Mouse (Mus musculus) liver (tissue): Measurements from ENCODE around the gene Wdr13.
A peak's percentile ranks its signal among the peaks of the same experiment; 100 is the strongest.

Source experiments
- DNase-seq: peaks from one replicate; pipeline ENCODE4 v3.0.0-alpha.2; 2020; ENCODE audit warnings: mixed read lengths

Gene Wdr13

DNA sequence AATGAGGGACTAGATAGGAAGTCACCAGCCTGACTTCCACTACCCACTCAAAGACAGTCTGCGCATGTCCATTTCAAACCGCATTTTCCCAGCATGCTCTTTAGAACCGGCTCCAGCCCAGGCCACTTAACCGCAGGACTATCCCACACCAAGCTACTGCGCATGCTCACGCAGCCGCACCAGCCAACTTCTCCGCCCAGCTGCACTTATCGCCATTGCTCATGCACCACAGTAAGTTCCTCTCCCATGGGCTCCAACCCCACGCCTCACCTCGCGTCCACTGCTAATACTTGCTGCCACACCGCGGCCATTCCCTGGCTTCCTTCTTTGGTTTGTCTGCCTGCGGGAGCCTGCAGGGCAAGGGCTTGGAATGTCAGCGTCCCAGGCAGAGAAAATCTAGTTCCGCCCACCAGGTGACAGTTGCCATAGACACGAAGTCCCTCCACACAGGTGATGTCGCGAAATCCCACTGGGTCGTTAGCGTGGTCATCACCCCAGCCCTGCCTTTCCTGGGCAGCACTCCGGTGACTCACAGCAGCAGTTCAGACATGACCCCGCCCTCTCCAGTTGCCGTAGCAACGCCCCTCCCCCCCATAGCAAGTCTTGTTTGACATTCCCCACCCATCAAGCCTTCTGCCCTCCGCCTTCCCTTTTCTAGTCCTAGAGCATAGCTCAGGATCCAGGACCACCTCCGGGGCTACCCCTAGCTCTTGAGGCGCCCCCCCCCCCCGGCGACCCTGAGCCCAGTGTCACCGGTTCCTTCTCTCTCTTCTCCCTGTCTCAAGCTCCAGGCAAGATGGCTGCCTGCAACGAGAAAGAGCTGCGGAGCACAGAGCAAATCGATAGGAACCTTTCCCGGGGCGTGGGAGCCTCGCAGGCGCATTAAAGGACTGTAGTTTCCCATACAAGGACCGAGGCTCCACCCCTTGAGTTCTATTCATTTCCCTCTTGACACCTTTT, at the start of gene Wdr13:
Gene Wdr13 (minus strand): TSS at position 876 of the 960 bp plus-strand sequence.
- DNase-seq = peak; percentile 93

DNA sequence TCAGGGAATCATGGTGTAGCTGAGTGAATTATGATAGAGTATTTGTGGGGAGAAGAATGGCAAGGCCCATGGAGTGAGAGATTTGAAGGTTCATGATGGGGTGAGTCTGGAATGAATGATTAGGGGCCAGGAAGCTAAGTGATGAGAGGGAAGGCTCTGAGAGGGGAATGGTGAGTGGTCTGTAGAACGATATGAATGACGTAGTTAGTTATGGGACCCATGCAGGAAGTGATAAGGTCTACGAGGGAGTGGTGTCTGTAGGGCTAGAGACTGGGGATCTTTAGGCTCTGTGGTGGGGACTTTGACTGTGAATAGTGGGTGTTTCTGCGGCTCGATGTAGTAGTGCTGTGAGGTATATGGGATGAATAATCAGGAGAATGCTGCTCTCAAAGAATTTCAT, 47.0 kb upstream of the Wdr13 start:
- no peak for DNase-seq

DNA sequence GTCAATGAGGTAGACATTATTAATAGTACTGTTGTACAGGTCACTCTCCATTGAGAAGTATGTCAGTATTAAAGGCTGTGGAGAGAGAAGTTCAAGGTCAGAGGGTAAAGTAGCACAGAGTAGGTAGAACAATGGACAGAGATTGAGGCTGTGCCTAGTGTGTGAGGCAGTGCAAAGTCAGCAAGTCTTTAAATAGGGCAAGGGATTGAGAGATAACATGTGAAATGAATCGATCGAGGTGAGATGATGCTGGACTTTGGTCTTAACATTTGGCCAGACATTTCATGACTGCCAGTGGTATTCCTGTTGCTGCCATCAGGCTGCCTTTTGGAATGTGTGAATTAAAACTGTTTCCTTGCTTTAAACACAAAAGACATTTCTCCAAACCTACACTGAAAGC, 46.2 kb upstream of the Wdr13 start:
- DNase-seq = no peak

DNA sequence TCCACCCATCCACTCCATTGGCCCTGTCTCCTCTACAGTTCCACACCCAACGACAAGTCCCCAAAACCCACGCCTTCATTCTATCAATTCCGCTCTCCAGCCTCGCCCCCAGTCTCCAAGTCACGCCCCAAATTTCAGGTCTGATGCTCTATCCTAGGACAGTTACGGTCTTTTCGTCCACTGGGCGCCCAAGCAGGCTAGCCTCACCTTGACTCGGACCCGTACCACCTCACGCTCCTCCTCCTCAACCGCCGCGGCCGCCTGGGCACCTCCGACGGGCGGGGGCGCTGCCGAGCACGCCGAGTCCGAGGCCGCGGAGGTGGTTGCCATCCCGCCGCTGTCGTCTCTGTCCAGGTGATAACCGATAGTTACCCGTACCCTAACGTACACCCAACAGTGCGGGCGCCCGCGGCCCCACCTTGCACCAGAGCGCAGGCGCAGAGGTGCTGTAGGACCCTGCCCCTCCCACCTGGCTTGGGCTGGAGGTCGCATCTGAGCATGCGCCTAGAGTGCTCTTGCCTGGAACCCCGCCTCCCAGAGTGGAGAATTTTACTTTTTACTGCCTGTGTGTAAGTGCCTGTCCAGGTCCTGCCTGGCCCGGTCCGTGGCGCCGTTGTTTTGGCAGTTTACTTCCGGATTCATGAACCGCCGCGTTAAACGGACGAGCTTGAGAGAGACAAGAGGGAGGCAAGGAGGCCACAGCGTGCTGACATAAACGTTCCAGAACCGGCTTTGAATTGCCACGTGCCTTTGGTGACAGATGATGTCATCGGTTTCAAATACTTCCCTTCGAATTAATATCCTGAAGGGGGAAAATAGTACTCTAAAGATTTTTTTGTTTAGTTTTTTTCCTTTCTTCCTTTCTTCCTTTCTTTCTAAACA, 43.1 kb upstream of the Wdr13 start, which contains the start of gene Tbc1d25:
Gene Tbc1d25 (minus strand): TSS at position 678 of the 882 bp plus-strand sequence.
- DNase-seq = peak; percentile 92

DNA sequence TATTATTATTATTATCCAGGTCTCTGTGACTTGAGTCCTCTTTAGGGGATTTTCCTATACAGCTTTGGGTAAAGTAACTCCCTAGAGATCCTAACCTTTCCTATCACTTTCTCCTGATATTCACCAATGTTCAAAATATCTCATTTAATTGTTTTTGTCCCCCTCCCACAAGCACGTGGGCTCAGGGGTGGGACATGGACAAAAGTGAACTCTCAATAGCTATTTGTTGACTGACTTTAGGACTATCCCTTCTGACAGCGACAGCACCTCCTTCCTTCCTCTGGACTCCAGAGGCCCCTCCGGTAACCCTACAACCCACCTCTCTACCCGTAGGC, 42.4 kb upstream of the Wdr13 start:
- DNase-seq = no peak

DNA sequence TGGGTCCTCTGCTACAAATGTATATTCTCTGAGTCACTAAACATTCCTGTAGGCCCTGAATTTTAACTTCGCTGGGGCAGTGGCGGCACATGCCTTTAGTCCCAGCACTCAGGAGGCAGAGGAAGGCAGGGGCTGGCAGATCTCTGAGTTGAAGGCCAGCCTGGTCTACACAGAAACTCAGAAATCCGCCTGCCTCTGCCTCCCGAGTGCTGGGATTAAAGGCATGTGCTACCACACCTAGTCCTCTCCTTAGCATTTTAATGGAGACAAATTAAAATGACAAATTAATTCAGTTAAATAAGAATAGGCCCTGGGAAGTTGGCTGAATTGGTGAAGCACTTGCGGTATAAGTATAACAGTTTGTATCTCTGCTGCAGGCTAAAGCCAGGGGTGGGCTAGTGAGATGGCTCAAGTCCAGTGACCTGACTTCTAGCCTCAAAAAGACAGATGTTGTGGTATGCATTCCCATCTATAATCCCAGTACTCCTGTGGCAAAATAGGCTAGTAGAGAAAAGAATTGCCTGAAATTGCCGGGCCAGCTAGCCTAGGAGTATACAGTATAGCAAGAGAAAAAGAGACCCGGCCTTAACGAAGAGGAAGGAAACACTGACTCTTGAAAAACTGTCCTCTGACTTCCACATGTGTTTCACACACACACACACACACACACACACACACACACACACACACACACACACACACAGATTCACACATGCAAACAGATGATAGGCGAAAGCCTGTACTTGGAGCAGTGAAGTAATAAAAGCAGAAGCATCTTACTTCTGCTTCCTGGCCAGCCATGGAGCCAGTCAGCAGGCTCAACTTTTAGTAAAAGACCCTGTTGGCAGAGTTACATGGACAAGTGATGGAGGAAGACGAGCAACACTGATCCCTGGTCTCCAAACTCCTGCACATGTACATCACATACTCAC, 35.3 kb upstream of the Wdr13 start:
- DNase-seq = no peak

DNA sequence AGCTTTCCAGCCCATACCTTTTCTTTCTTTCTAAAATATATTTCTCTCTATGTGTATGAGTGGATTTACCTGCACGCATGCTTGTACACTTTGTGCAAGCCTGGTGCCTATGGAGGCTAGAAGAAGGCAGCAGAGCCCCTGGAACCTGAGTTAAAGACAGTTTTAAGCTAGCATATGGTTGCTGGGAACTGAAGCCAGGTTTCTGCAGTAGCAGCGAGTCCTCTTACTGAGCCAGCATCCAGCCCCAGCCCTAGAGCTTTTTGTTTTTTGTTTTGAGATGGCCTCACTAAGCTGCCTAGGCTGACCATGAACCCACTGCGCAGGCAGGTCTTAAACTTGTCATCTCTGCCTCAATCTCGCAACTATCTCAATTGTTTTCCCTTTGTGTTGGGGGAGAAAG, 31.8 kb upstream of the Wdr13 start:
- DNase-seq = no peak

DNA sequence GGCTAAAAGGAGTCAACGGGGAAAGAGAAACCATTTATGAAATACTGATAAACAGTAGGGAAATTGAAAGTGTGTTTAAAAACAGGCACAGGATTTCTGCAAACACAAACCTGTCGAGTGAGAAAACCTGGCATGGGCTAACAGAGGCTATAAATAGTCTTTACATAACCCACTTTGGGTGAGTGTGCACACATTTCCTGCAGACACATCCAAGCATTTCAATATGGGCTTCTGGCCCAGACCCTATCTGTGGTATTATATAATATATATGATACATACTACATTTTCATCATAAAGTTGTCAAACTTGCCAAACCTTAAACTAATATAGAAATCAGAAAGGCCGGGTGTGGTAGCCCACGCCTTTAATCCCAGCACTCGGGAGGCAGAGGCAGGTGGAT, 30.4 kb upstream of the Wdr13 start:
- no peak for DNase-seq

DNA sequence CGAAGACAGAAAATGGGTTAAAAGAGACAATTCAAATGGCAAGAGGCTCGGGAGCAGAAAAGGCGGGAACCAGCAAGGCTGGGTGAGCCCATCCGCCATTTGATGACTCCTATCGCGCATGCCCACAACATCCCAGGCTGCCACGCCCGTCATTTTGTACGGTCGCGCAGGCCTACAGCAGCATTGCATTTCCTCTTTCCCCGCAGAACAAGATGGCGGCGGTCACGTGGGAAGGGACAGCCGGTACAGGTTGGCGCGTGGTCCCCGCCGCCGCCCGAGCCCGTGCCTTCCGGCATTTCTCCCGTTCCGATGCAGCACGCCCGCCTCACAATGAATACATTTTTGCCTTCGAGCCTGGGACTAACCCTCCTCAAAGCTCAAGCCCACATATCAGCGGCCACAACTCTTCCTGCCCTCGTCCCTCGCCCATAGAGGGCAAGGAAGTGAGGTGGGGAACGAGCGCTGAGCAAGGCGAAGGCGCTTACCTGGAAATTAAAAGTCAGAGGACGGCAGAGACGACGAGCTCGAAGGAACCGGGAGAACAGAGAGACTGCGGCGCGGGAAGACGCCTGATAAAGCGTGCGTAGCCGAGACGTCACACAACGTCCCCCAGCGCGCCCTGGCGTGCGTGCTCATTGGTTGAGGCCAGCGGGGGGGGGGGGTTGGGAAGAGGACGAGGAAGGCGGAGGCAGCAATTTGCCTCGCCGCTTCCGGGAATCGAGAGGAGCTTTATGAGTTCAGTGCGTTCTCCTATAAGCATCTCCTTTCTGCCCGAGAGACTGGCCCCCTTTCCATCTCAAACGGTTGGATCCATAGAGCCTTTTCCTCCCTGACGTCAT, 12.7 kb upstream of the Wdr13 start, which contains the start of gene Rbm3:
Gene Rbm3 (minus strand): TSS at position 728 of the 839 bp plus-strand sequence.
- peak; percentile 91 for DNase-seq

DNA sequence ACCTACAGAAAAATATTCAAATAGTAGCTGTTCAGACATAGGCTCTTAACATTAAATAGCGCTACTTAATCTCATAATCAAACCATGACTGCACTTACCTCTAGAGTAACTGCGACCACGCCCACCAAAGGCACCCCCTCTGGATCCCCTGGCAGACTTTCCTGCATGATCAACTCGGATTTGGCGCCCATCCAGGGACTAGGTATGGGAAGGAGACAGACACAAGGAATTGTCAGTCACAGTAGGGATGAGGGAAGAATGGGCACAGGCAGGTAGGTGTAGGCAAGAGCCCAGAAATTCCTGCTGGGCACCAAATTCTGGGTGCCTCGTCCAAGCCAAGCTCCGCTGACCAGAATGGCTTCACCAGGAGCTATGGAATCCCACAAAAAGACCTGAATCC, 11.1 kb upstream of the Wdr13 start:
- DNase-seq = no peak

DNA sequence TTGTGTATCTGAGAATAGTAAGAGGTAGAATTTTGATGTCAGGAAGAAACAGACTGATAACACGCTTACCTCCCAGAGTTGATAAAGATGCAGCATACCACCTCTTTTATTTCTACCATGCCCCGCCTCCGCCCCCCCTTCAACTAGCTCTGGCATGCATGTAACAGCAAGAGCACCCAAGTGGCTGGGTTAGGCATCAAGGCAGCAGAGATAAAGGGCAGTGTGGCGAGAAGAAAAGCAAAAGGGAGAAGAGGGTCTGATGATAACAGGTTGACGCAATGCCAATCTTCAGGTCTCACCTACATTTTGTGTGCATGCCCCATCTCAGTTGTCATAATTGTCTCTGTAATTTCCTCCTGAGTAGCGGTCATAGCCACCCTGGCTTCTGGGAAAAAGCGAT, 10.3 kb upstream of the Wdr13 start:
- peak; percentile 22 for DNase-seq

DNA sequence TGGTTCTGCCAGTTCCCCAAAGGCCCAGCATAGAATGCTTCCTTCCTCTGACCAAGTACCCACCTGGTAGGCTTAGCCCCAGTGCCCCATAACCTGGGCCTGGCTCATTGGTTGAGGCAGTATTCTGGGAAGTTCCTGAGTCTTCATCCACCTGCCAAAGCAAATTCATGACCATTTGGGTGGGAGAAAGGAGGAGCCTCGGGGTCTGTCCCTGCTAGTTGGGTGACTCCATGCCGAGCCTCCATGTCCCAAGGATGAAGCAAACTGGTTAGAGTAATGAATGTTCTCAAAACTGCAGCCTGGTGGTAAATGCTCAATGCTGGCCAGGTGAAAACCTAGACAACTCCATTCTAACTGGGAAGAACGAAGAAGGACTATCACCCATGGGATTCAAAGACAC, 8.4 kb upstream of the Wdr13 start:
- no peak for DNase-seq

DNA sequence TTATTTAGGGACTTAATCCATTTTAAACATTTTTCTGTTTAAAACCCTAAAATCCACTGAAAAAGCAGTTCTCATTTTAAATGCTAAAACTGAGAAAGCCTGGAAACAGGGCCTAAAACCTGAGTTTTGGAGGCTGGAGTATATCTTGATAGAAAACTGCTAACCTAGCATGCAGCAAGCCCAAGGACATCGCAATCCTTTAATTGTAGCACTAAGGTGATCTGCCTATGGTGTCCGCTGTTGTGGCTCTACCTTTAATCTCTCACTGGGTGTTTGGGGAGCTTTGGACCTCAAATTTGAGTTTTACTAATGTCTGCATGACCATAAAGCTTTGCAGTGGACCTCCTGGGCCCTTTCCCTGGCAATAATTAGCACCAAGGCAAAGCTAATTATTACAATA, 7.8 kb upstream of the Wdr13 start:
- no peak for DNase-seq

DNA sequence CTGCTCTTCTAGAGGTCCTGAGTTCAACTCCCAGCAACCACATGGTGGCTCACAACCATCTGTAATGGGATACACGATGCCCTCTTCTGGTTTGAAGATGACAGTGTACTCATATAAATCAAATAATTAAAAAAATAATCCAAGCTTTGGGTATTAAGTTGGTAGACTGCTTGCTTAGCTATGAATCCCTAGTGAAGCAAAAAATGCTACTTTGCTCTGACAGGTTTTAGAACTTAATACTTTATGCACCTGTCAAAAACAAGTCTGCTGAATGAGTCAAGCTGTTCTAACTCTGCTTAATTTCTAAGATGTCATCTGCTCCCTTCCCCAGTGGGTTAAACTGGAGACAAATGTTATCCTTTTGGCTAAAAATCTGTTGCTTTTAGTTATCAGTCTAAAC, 6.8 kb upstream of the Wdr13 start:
- DNase-seq = no peak

DNA sequence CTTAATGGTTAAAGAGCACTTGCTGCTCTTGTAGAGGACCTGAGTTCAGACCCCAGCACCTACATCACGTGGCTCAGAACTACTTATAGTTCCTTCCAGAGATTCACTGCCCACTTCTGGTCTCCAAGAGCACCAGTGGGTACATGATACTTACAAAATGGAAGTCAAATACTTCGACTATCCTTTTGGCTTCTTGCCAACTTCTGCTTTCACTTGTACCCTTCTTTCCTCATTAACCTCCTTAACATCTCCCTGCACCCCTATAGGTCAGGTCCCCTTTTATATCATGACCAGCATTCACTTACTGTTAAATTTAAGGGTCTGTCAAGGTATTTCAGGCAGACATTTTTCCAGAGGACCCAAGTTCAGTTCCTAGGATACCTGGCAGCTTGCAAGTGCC, 3.2 kb upstream of the Wdr13 start:
- DNase-seq = no peak

DNA sequence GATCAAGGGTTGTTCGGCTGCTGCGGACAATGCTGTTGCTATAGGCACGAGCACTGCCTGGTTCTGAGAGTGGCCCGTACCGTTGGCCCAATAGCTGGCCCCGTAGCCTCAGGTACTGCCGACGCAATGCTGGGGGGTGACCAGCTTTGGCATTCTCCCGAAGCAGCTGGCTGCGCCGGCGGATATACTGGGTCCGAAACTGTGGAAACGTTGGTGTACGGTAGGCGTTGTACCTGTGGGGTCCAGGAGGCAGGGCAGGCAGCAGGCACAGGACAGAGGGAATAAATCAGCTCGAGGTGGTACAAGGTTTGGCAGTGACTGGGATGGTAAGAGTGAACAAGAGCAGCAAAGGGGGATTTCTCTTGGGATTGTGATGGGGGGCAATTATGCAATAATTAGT, 1.3 kb downstream of the Wdr13 start:
- no peak for DNase-seq

DNA sequence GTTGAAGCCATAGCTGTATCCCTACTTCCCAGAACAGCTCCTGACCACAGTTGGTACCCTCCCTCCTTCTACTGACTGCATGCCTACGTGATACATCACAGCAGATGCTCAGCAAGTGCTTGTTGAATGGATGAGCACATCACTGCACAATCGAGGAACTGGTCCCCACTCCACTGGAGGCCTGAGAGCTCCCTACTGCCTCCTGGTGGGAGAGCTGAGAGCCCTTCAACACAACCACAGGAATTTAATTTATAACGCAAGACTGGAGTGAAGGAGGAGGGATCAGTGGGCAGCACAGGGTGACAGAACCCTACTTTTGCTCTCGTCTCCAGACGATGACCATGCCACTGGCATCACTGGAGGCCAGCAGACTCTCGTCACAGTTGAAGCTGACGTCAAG, 7.5 kb downstream of the Wdr13 start:
- peak; percentile 11 for DNase-seq

DNA sequence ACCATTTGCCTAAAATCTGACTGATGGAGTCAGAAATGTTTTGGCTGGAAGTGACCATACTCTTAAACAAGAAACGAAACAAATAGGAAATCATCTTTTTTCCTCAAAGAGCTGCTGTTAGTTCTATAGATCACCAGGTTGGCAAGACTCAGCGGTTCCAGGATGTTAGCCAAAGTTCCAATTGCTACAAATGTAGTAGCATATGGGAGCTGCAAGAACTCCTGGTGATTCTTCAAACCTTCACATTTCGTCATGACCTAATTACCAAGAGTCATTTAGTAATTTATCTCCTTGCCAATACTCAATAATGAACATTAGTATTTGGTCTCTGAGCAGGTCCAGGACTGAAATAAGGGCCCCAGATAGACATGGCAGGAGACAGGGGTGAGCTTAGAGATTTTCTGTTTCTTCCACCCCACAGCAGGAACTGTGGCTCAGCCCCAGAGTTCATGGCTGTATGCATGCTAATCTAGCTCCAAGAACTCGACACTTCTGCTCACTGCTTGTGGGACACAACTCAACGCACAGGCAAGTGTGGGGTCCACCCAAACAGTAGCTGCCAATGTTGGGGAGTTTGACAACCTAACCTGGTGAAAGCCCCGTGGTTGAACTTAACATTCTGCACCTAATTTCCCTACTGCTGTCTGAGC, 8.7 kb downstream of the Wdr13 start:
- no peak for DNase-seq

DNA sequence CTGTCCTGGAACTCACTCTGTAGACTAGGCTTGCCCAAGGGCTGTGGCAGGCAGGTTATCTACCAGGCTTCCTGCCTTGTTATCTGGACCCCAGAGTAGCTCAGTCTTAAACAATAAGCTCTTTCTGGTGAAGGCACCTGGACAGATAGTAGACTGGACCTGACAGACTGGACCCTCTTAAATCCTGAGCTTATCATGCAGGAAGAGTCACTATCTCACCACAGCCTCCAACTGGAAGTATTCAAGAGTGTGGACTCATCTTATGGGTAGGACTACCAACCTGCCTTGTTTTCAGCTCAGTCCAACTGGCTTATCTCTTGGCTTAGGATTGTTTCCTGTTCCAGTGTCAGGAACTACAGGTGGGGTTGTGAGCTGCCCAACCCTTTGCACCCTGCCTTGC, 15.4 kb downstream of the Wdr13 start:
- DNase-seq = no peak

DNA sequence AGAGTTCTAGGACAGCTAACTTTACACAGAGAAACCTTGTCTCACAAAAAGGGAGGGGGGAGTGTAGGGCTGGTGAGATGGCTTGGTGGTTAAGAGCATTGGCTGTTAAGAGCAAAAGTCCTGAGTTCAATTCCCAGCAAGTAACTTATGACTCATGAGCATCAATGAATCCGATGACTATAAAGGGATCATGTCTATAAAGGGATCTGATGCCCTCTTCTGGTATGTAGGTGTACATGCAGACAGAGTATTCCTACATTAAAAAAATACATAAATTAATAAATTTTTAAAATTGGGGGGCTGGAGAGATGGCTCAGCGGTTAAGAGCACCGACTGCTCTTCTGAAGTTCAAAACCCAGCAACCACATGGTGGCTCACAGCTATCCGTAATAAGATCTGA, 17.4 kb downstream of the Wdr13 start:
- no peak for DNase-seq

DNA sequence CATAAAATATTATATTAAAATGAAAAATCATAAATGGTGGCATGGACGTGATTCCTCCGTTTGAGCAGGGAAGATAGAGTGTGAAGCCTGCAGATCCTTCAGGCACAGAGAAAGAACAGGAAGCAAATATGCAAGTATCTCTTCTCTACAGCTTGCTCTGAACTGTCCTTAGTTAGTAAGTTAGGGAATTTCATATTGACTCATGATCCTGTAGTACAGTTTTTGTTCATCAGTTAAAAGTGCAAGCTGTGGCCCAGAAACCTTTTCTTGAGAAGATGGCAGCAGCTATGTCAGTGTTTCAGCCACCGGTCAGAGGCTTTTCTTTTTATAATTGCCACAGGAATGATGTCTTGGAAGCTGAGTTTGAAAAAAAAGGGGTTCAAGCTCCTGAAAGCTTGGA, 27.7 kb downstream of the Wdr13 start:
- DNase-seq = no peak
